Mouse (Mus musculus) olfactory bulb, adult 2 months (tissue): ENCODE results near the gene Foxred1. TPM values are rescaled to one million over a fixed set of nuclear protein-coding genes. Genes with fewer than 3 reads are reported as not detected.

ENCODE experiments used
- H3K27ac ChIP-seq: fragments of 200-500 bp; 2 replicates; pipeline ENCODE4 v1.5.1; 2012; ENCODE audit warnings: low read depth, low read length; ENCODE audit not compliant: insufficient read depth
- H3K4me1 ChIP-seq: fragments of 200-500 bp; 2 replicates; pipeline ENCODE4 v1.6.1; 2012; ENCODE audit warnings: low read length; ENCODE audit not compliant: control insufficient read depth, insufficient read depth
- H3K4me3 ChIP-seq: fragments of 200-500 bp; 2 replicates; pipeline ENCODE4 v1.5.1; 2012; ENCODE audit warnings: mild to moderate bottlenecking, low read depth, low read length, moderate library complexity; ENCODE audit not compliant: insufficient read depth
- CTCF ChIP-seq: fragments of 200-500 bp; IDR thresholded peaks from 2 replicates; pipeline ENCODE4 v1.5.1; 2012; ENCODE audit warnings: low read depth, mild to moderate bottlenecking, low read length, moderate library complexity; ENCODE audit not compliant: insufficient read depth
- POLR2A ChIP-seq: fragments of 200-500 bp; IDR thresholded peaks from 2 replicates; pipeline ENCODE4 v1.6.1; 2012; ENCODE audit warnings: mild to moderate bottlenecking, low read depth, low read length, moderate library complexity; ENCODE audit not compliant: insufficient read depth
- WGBS: fragments of 180-500 bp; shearing (Covaris S2); methylation state at CpG from one replicate; pipeline ENCODE4 v1.1.7; 2018; 5-methylcytosine and 5-hydroxymethylcytosine counted together
- polyA plus RNA-seq: library from polyadenylated mRNA; stranded (reverse); fragments of >200 nt; gene quantifications from 2 replicates; pipeline ENCODE4 v1.2.4, GENCODE M21; 2012; ENCODE audit warnings: low replicate concordance; ENCODE audit not compliant: missing spikeins, insufficient read depth, insufficient read length

The Foxred1 gene
- polyA plus RNA-seq, 1 experiment: not detected

DNA sequence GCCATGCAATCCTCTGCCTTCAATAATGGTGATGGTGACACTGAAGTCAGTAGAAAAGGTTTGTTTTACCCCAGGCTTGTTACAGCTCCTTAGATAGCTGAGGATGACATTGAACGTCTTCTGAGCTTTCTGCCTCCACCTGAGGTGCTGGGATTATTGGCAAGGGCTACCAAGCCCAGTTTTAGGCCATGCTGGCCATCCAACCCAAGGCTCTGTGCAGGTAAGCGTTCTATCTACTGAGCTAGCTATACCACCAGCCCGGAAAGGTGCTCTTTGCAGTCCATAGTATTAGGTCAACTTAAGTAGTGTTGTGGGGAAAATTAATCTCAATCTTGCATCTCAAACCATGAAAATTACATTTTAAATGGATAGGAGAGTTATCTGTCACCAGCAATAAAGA lies 13.2 kb downstream of the Foxred1 start:
- WGBS: 93% methylated on average over 3 of the region's 3 CpGs
- peaks cover 6% of the 10 kb centered on the region; the same call in 1 of the 2 replicates for H3K4me1 ChIP-seq
- no peak for TF ChIP-seq POLR2A
- no peak for TF ChIP-seq CTCF

GRCm38 (mm10) chr9:35194048-35194447 lies 16.8 kb downstream of the Foxred1 start:
- TF ChIP-seq CTCF (no peak), POLR2A (no peak)
- Histone ChIP-seq H3K27ac (no peak overlapping the region), H3K4me1 (peaks cover 2% of the 10 kb centered on the region; the same call in 1 of the 2 replicates), H3K4me3 (no peak overlapping the region)
- 95% methylated on average over 3 of the region's 3 CpGs for WGBS

More for the DNA sequence above, 13.2 kb downstream of the Foxred1 start:
- no peak overlapping the region for H3K27ac ChIP-seq
- no peak overlapping the region for H3K4me3 ChIP-seq

GRCm38 (mm10) chr9:35192983-35193542 lies 17.8 kb downstream of the Foxred1 start:
- 87% methylated on average over 11 of the region's 11 CpGs for WGBS
- Histone ChIP-seq H3K27ac (no peak overlapping the region), H3K4me1 (peaks cover 8% of the 10 kb centered on the region), H3K4me3 (no peak overlapping the region)
- TF ChIP-seq POLR2A (no peak), CTCF (no peak)

- Histone ChIP-seq H3K4me3 (0 out of 2 replicates have a peak overlapping the region, but pooled peaks have one; percentile 13), H3K4me1 (peaks cover 8% of the 10 kb centered on the region), H3K27ac (no peak overlapping the region)
- TF ChIP-seq CTCF (no peak), POLR2A (no peak)
- 38% methylated on average over 22 of the region's 22 CpGs for WGBS
Observed at GRCm38 (mm10) chr9:35188700-35189099, 22.2 kb downstream of the Foxred1 start.

- Histone ChIP-seq H3K4me1 (peaks cover 8% of the 10 kb centered on the region), H3K4me3 (no peak overlapping the region), H3K27ac (no peak overlapping the region)
- no peak for TF ChIP-seq CTCF
- no peak for TF ChIP-seq POLR2A
- 92% methylated on average over 10 of the region's 10 CpGs for WGBS
Observed at GRCm38 (mm10) chr9:35187351-35187903, 23.4 kb downstream of the Foxred1 start.

- TF ChIP-seq CTCF (no peak), POLR2A (no peak)
- Histone ChIP-seq H3K4me1 (peaks cover 8% of the 10 kb centered on the region), H3K4me3 (no peak overlapping the region), H3K27ac (no peak overlapping the region)
- 84% methylated on average over 3 of the region's 4 CpGs for WGBS
Observed at GRCm38 (mm10) chr9:35186430-35186829, 24.4 kb downstream of the Foxred1 start.

GRCm38 (mm10) chr9:35183359-35183758 lies 27.5 kb downstream of the Foxred1 start:
- WGBS: 78% methylated on average over 5 of the region's 5 CpGs
- Histone ChIP-seq H3K27ac (no peak overlapping the region), H3K4me1 (no peaks in the 10 kb centered on the region), H3K4me3 (no peak overlapping the region)
- TF ChIP-seq CTCF: no peak
- TF ChIP-seq POLR2A: no peak

DNA sequence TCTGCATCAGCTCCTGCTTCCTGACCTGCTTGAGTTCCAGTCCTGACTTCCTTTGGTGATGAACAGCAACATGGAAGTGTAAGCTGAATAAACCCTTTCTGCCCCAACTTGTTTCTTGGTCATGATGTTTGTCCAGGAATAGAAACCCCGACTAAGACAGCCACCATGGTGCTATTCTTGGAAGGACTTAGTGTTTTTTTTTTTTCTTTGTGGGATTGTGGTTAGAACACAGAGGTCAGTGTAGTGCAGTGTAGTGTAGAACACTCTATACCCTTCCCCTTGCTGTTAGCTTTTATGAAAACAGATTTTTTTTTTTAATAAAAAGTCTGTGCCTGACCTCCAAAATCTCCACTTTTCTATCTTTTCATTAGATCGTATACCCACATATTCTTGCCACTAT lies 28.0 kb downstream of the Foxred1 start:
- Histone ChIP-seq H3K27ac (no peak overlapping the region), H3K4me3 (no peak overlapping the region), H3K4me1 (no peaks in the 10 kb centered on the region)
- no peak for TF ChIP-seq CTCF
- TF ChIP-seq POLR2A: no peak
- WGBS: 78% methylated on average over 2 of the region's 2 CpGs

DNA sequence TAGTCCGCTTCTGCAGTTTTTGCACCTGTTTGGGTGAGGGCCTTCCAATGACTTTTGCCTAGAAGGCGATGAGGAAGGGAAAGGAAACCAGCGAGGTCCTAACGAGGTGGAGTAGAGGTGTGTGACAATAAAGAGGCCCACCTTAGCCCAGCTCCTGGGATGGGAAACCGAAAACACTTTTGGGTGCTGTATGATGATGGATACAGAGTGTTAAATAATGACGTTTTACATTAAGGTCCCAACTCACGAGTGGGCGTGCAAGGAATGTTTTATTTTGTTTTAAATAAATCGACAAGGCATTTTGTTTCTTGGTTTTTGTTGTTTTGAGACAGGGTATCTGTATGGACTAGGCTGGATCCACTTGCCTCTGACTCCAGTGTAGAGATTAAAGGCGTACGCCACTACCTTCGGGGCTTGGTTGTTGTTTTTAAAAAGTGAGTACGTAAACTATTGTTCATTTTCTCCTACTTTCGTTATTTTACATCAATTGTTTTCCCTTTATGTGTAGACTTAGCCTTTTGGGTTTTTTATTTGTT lies 34.7 kb downstream of the Foxred1 start:
- TF ChIP-seq CTCF (no peak), POLR2A (no peak)

GRCm38 (mm10) chr9:35175251-35176123 lies 35.4 kb downstream of the Foxred1 start, which contains the start of gene Dcps:
Dcps (minus strand) TSS chr9:35176061.
- TF ChIP-seq CTCF (no peak), POLR2A (peak; percentile 78)
- H3K4me3 ChIP-seq: peak within 1 kb of the TSS; percentile 62
- H3K4me1 ChIP-seq: 0 out of 2 replicates have a peak, but pooled peaks cover 2% of the 10 kb centered on the region
- WGBS: 0% methylated on average over 38 of the region's 38 CpGs
- peak within 1 kb of the TSS; percentile 76 for H3K27ac ChIP-seq

More for the DNA sequence above, 34.7 kb downstream of the Foxred1 start:
- WGBS: 30% methylated on average over 14 of the region's 14 CpGs
- no peak overlapping the region for H3K27ac ChIP-seq
- 0 out of 2 replicates have a peak, but pooled peaks cover 2% of the 10 kb centered on the region for H3K4me1 ChIP-seq
- peak overlapping the region; percentile 55 for H3K4me3 ChIP-seq
